Mouse (Mus musculus): ENCODE measurements around the gene Lgals3bp.

Gene Lgals3bp

DNA sequence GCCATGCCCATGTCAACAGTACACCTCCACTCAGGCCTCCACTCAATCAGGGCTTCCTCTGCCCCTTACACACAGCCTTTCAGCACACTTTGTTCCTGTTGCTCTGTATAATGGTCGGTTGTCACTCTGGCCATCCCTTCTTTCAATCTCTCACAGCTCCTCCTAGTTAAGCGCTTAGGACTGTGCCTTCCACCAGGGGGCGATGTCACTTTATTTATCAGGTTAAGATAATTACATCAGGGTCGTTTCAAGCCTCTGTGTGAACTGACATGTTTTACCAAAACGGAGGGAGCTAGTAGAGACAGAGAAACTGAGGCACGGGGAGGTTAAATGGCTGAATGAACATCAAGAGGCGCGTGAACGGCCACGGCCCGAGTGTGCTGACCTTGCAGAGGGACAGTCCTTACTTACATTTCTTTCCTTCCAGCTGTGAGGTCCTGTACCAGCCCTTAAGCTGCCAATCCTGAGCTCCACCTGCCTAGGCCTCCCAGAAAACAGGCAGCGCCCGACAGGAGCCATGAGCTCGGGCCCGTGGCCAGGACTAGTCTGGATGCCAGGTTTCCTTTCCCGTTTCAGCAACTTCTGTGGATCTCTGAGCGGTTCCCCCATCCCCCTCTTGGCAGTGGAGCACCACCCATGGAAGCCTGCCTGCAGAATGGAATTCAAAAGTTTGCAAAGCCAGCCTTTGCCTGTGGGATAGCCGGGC, 21.5 kb upstream of the Lgals3bp start:
- DNase-seq (ENCODE audit: low read depth) = peak; percentile 65

DNA sequence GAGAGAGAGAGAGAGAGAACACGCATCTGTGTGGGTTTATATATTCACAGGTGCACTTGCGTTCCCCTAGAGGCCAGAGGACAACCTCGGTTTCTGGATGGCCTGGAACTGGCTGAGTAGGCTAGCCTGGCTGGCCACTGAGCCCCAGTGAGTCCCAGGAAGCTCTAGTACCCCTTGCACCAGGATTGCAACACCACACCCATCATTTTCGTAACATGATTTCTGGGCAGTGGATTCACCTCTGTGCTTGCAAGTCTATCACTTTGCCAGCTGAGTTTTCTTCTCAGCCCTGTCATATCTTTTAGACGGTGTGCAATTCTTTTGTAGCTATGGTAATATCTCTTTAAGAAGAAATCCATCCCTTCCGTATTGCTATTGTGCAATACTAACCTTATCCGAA, 18.4 kb upstream of the Lgals3bp start:
- DNase-seq (ENCODE audit: low read depth) = no peak

- peak; percentile 97 for DNase-seq (ENCODE audit: low read depth)
These were observed 17.1 kb upstream of the Lgals3bp start, which contains the start of gene Cant1 for GRCm38 (mm10) chr11:118418834-118419504. Cant1 (minus strand) TSS chr11:118419086.

GRCm38 (mm10) chr11:118418442-118418833, 16.5 kb upstream of the Lgals3bp start:
- DNase-seq (ENCODE audit: low read depth) = no peak

DNA sequence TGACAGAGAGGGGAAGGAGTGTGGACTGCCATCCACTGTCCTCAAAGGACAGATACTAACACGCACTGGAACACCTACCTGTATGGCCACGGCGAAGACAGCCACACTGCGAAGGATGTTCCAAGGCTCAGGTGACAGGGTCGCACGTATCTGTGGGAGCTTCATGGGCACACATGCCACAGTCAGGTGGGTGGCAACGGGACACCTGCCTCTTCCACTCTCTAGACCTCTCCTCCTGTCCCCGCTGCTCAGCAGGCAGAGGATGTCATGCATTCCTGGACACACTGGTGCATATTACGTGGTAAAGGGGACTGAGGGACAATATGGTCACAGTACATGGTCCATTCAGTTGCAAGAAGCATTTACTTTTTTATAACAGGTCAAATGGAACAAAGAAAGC, 15.6 kb upstream of the Lgals3bp start:
- no peak for DNase-seq (ENCODE audit: low read depth)

- DNase-seq (ENCODE audit: low read depth) = no peak
These were observed 14.2 kb upstream of the Lgals3bp start for GRCm38 (mm10) chr11:118416046-118416445.

GRCm38 (mm10) chr11:118415630-118416029, 13.7 kb upstream of the Lgals3bp start:
- no peak for DNase-seq (ENCODE audit: low read depth)

DNA sequence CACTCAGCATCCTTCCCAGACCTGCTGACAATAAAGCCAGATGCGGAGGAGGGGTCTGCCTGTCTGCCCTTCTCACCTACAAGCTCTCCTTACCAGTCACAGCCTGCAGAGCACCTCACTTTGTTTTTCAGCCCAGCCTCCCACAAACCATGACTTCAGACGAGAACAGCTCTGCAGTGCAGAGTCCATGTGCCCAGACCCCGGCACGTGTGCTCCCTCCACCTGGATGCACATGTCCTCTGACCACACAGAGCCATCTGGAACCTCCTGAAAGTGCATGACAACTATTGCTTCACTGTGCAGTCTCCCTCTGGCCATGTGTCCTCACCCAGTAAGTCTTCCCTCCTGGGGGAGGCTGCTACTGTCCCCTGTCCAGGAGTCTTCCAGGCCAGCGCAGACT, 12.4 kb upstream of the Lgals3bp start:
- DNase-seq (ENCODE audit: low read depth) = no peak

DNA sequence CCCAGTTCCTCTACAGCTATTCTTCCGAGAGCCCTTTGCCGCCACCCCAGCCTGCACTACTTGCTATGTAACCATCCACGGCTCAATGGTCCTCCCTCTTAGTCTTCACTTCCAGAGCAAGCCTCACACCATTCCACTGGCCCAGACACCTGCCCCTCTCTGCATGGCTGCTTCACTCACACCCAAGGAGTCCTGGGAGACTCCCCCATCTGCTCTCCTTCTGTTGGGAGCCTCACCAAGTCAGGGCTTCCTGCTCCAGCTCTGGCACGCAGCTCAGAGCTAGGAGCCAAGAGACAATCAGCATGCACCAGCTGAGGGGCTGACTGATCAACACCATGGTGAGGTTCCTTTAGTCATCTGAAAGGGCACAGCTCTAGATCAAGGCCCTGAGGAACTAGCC, 11.2 kb upstream of the Lgals3bp start:
- DNase-seq (ENCODE audit: low read depth) = no peak

GRCm38 (mm10) chr11:118412601-118413000, 10.7 kb upstream of the Lgals3bp start:
- no peak for DNase-seq (ENCODE audit: low read depth)

DNA sequence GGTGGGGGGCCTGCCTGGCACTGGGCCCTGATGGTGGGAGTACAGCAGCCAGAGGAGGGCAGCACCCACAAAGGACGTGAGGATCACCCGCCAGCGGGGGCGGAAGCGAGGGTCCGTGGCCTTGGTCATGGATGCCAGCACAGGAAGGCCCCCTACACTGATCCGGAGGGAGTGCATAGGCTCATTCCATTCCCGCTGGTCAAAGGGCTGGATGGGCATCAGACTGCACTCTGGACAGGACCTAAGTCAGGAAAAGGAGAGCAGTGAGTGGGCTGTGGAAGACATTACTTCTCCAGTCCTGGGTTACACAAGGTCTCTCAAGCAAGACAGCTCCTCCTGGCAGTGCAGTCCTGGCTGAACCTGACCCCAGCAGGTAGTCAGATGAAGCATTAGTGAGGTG, 9.4 kb upstream of the Lgals3bp start:
- DNase-seq (ENCODE audit: low read depth) = no peak

- no peak for DNase-seq (ENCODE audit: low read depth)
These were observed 8.6 kb upstream of the Lgals3bp start for GRCm38 (mm10) chr11:118410479-118410878.

GRCm38 (mm10) chr11:118410073-118410444, 8.2 kb upstream of the Lgals3bp start:
- no peak for DNase-seq (ENCODE audit: low read depth)

DNA sequence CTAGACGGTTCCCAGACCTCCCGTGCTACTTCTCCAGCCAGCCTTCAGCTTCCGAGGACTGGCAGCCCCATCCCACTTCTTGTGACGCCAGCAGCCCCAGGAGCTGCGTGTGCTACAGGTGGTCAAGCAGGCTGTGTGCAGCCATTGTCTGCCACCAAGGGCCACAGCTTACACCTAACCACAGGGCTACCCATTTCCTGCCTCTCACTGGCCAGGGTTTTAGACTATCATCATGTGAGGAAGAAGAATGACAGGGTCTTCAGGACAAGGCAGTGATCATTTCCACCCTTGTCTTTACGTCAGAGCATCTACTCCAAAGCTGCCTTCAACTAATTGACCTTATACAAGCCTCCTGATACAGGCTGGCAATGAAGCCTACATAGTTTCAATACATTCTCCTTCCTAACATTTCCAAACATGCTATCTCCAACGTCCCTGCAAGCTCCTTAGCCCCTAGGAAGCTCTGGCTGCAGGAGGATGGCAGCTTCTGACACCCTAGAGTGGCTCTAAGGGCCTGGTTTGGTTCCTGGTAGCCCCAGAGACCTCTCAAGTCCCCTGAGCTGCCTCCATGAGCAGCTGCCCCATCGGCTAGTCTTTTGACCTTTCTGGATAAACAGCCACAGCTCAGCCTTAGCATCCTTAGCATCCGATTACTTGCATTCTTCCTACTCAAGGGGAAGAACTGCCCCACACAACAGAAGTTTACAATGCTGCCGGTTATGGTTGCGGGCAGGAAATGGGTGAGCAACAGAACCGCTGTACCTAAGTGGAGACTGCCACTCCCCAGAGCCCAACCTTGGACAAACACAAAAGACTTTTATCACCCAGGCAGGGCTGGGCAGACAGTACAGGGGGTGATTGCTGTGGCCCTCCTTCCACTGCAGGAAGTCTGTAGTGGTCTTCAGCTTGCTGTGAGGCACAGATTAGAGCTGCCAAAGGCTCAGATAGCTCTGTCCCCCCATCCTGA, 7.5 kb upstream of the Lgals3bp start:
- DNase-seq (ENCODE audit: low read depth) = no peak

GRCm38 (mm10) chr11:118408051-118408740, 6.3 kb upstream of the Lgals3bp start:
- DNase-seq (ENCODE audit: low read depth) = no peak

DNA sequence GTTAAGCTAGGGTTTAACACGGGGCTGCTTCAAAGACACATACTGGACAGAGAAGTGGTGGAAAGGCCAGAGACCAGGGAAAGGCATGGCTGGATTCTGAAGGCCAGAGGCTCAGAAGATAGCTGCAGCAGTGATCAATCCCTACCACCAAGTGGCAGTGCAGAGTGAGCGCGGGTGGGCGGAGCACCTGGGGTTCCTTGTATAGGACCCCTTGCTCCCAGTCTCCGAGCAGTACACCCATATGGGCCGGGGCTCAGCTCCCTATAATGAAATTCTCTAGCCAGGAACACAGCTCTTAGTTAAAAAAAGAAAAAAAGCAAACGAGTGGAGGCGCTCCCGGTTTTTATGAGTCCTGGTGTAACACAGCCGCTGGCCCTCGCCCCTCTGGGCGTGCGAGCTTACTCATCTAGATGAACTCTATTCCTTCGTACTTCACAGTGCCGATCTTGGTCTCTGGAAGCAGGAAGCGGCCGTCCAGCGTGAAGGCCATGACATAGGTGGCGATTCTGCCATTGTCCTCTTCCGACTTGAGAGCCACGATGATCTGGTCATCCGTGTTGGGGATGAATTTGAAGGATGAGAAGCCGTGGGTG, 5.5 kb upstream of the Lgals3bp start:
- no peak for DNase-seq (ENCODE audit: low read depth)

DNA sequence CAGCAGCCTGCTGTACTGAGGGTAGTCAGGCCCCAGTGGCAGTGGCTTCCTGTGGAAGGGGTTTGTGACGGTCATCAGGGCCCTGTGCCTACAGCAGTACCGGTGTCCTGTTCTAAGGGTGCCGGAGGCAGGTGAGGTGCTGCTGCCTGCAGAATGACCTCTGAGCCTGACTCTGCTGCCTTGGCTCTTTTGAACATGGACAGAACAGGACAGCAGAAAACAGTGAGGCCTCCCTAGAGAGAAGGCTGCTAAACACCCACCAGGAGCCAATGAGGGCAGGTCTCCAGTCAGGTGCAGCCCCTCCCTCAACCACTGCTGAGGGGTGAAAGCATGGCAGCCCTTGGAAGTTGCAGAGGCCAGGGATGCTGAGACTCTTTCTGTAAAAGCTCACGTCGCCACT, 4.6 kb upstream of the Lgals3bp start:
- no peak for DNase-seq (ENCODE audit: low read depth)

DNA sequence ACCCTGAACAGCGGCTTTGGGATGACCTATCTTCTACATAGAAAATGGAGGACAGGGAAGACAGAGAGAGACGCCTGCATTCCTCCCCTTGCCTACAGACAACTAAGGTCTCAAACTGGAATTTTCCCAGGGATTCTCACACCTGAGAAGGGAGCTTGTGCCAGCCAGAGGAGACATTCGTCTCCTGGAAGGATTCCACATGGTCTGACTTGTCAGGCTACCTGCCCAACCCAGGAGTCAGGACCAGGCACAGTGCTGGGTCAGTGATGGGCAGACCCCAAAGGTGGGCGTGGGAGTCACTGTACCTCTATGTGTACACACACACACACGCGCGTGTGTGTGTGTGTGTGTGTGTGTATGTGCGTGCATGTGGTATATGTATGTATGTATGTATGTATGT, 3.4 kb upstream of the Lgals3bp start:
- no peak for DNase-seq (ENCODE audit: low read depth)

DNA sequence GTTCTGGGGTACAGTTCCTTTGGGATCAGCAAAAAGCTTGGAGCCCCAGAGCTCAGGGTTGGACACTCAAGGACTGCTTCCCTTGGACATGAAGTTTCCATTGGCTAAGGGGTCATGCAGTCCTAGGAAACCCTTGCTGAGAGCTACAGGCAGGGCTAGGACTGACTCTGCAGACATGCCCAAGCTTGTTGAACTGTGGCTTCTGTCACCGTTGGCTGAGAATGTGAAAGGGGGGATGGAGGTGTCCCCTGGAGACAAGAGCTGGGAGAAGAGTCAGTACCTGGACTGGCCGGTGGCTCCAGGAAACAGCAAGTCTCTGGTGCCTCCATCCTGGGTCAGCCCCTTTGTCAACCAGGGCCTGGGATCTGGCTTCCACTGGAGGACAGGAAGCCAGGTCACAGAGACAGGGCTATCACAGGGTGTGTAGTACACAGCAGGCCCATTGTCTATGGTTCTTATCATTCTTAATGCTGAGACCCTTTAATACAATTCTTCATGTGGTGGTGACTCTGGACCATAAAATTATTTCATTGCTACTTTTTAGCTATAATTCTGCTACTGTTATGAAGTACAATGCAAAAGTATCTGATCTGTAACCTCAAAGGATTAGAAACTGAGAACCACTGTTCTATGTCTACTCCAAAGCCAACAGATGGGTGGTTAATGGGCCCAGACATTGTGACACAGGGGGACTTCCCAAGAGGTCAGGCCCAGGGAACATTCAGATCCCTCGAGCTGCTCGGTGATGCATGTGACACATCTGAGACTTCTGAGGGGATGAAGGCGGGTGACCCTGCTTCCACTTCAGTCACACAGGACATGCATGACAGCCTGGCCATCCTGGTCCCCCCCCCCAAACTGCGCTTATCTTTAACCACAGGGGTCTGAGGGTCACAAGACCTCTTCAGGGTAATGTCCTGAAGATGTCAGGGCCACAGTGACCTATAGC, 2.3 kb upstream of the Lgals3bp start:
- DNase-seq (ENCODE audit: low read depth) = no peak

DNA sequence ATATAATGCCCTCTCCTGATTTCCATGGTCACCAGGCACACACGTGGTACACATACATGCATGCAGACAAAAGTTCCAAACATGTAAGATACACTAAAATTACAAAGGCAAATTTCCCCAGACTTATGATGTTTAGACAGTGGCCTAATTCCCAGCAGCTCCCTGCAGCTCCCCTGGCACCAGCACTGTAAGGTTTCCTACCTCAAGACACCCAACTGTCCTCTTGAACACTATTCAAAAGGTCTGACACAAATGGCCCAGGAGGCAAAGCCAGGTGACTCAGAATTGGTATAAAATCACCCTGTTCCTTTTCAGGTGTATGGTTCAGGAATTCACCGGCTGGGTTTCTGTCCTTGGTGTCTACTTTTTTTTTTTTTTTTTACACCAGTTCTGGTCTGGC, 1.3 kb upstream of the Lgals3bp start:
- DNase-seq (ENCODE audit: low read depth) = no peak

GRCm38 (mm10) chr11:118401195-118401594, 697 bp downstream of the Lgals3bp start:
- no peak for DNase-seq (ENCODE audit: low read depth)

All from c-Kit-positive CD71-positive TER-119-negative erythroid progenitor cells, embryonic 14.5 days (primary cell).